In the genomic region with DNA sequence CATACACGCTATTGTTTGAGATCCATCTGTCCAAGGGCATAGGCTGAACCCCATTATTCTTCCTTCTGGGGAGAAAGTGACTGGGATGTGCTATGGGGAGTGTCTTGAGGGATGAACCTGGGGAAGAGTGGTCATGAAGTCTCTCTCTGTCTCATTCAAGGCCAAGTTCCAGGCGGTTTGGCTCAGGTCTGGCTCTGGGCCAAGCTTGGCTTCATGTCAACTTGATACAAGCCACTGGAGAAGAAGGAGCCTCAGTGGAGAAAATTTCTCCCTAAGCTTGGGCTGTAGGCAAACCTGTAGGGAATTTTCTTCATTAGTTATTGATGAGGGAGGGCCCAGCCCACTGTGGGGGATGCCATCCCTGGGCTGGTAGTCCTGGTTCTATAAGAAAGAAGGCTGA, we compare ENCODE assay signal across 13 mouse cellular contexts. TPM values are rescaled to one million over a fixed set of nuclear protein-coding genes. Genes with fewer than 3 reads are reported as not detected.
DNase-seq lines count a peak whose midpoint lies in the region; ATAC-seq lines count a peak whose summit lies in the region.
"Had no signal": no experiment of that assay in that cellular context is flagged by ENCODE, and none has a peak within 500 bp of the region (broad histone marks: within the 10 kb centered on the region; RNA-seq: fewer than 3 reads in every experiment).

No protein-coding gene starts in this region.

- peak; percentile 60 for DNase-seq in hindbrain, embryonic 14.5 days (ENCODE audit: low spot score)
- DNase-seq in MN1 (ENCODE audit: low spot score): peak; percentile 24
- peak; percentile 84 for DNase-seq in adrenal gland, postnatal 25 days
- peak; percentile 50 to 65 for DNase-seq in kidney, adult 8-10 months
- DNase-seq in natural killer cell, adult 2 months (ENCODE audit: low spot score in 2 of 2): no peak
- DNase-seq in midbrain, embryonic 10.5 days (ENCODE audit: low spot score): no peak
- DNase-seq: thymus, adult 2 months had no signal

- H3K4me1 ChIP-seq in hindbrain, embryonic 14.5 days (replicated peaks; ENCODE audit: control insufficient read depth, insufficient read depth, low read length): peaks cover 9% of the 10 kb centered on the region; the same call in 1 of the 2 replicates
- H3K4me1 ChIP-seq in hindbrain, embryonic 16.5 days (ENCODE audit: control insufficient read depth, insufficient read depth, low read depth, low read length): peaks cover 6% of the 10 kb centered on the region
- peaks cover 11% of the 10 kb centered on the region for H3K4me1 ChIP-seq in midbrain, embryonic 10.5 days

- ATAC-seq in hindbrain, embryonic 14.5 days (ENCODE audit: low FRiP score): no peak
- ATAC-seq in hindbrain, embryonic 16.5 days: no peak
- ATAC-seq in erythroid progenitor cell, adult 5-6 weeks (replicated peaks; ENCODE audit: low FRiP score, poor library complexity, severe bottlenecking): no peak

- WGBS in hindbrain, embryonic 14.5 days: 57% methylated on average over 2 of the region's 2 CpGs
- 56% methylated on average over 2 of the region's 2 CpGs for WGBS in hindbrain, embryonic 16.5 days
- 90% methylated on average over 2 of the region's 2 CpGs for WGBS in midbrain, embryonic 10.5 days

- no peak overlapping the region for H3K4me2 ChIP-seq in hindbrain, embryonic 14.5 days (replicated peaks)
- no peak overlapping the region for H3K4me2 ChIP-seq in hindbrain, embryonic 16.5 days (ENCODE audit: low read length)
- H3K4me2 ChIP-seq: forebrain, embryonic 12.5 days; hindbrain, embryonic 15.5 days had no signal

- H3K36me3 ChIP-seq in hindbrain, embryonic 14.5 days (replicated peaks; ENCODE audit: control insufficient read depth, insufficient read depth): no peaks in the 10 kb centered on the region
- no peaks in the 10 kb centered on the region for H3K36me3 ChIP-seq in hindbrain, embryonic 16.5 days (ENCODE audit: control insufficient read depth, insufficient read depth, low read length)
- H3K36me3 ChIP-seq in midbrain, embryonic 10.5 days: no peaks in the 10 kb centered on the region
- H3K36me3 ChIP-seq: forebrain, embryonic 12.5 days; hindbrain, embryonic 15.5 days; limb, embryonic 10.5 days had no signal

- H3K27me3 ChIP-seq in hindbrain, embryonic 14.5 days (ENCODE audit: control insufficient read depth, insufficient read depth, low read length): no peaks in the 10 kb centered on the region
- H3K27me3 ChIP-seq in hindbrain, embryonic 16.5 days (replicated peaks; ENCODE audit: control insufficient read depth, insufficient read depth, low read length): no peaks in the 10 kb centered on the region
- peaks cover 6% of the 10 kb centered on the region; the same call in 1 of the 2 replicates for H3K27me3 ChIP-seq in midbrain, embryonic 10.5 days (ENCODE audit: low read depth, poor library complexity, severe bottlenecking)
- H3K27me3 ChIP-seq: hindbrain, embryonic 15.5 days had no signal

- no peak overlapping the region for H3K9ac ChIP-seq in hindbrain, embryonic 14.5 days
- H3K9ac ChIP-seq in hindbrain, embryonic 16.5 days (ENCODE audit: low read depth, low read length): no peak overlapping the region
- H3K9ac ChIP-seq: forebrain, embryonic 12.5 days; hindbrain, embryonic 15.5 days had no signal

- H3K9me3 ChIP-seq in hindbrain, embryonic 14.5 days (ENCODE audit: control insufficient read depth, low read length): no peaks in the 10 kb centered on the region
- H3K9me3 ChIP-seq in hindbrain, embryonic 16.5 days (ENCODE audit: control insufficient read depth, low read length): no peaks in the 10 kb centered on the region
- no peaks in the 10 kb centered on the region for H3K9me3 ChIP-seq in midbrain, embryonic 10.5 days (replicated peaks)
- H3K9me3 ChIP-seq: forebrain, embryonic 12.5 days; hindbrain, embryonic 15.5 days; limb, embryonic 10.5 days had no signal

- no peak overlapping the region for H3K4me3 ChIP-seq in hindbrain, embryonic 14.5 days (replicated peaks; ENCODE audit: low read length)
- no peak overlapping the region for H3K4me3 ChIP-seq in hindbrain, embryonic 16.5 days (ENCODE audit: low read length)
- H3K4me3 ChIP-seq in midbrain, embryonic 10.5 days: no peak overlapping the region
- H3K4me3 ChIP-seq: forebrain, embryonic 12.5 days; hindbrain, embryonic 15.5 days; limb, embryonic 10.5 days; megakaryocyte, embryonic 14.5 days had no signal

- H3K27ac ChIP-seq in hindbrain, embryonic 14.5 days: no peak overlapping the region
- no peak overlapping the region for H3K27ac ChIP-seq in hindbrain, embryonic 16.5 days (ENCODE audit: low read depth, low read length)
- H3K27ac ChIP-seq in midbrain, embryonic 10.5 days (replicated peaks): no peak overlapping the region
- H3K27ac ChIP-seq: forebrain, embryonic 12.5 days; hindbrain, embryonic 15.5 days; limb, embryonic 10.5 days had no signal

RNA-seq across cellular contexts. Expression of a gene that starts 48.0 kb away (rescaled TPM):
- 0.09 and 0.43 TPM in 2 replicates for polyA plus RNA-seq in hindbrain, embryonic 14.5 days (2014; fragmentation: Nextera tagmentation; extraction: Ambion mirVana)
- 0.23 and 0.31 TPM in 2 replicates for polyA plus RNA-seq in hindbrain, embryonic 16.5 days (2015; fragmentation: Nextera tagmentation; extraction: Ambion mirVana)
- 6.8 and 10.8 TPM in 2 replicates for total RNA-seq in adrenal gland, postnatal 25 days (2021)
- total RNA-seq in erythroid progenitor cell, adult 5-6 weeks (2015; ENCODE audit: low replicate concordance): 0.42 and 2.5 TPM in 2 replicates
- total RNA-seq in erythroid progenitor cell, adult 5-6 weeks (2017; ENCODE audit: low replicate concordance): 0.45 TPM in 1 of 2 replicates, not detected in the other
- 0.30 and 0.46 TPM in 2 replicates for polyA plus RNA-seq in midbrain, embryonic 10.5 days (2016; fragmentation: Nextera tagmentation; extraction: Ambion mirVana)

Comparison
In these comparisons a context has a peak if more than half of its experiments do, and no peak if none do; other contexts are left out.
1. DNase-seq: peak in hindbrain, embryonic 14.5 days (single experiment), MN1 (single experiment), adrenal gland, postnatal 25 days (single experiment) and kidney, adult 8-10 months (2 of 2); none in natural killer cell, adult 2 months (0 of 2) and midbrain, embryonic 10.5 days (single experiment).